Mouse (Mus musculus) forebrain, embryonic 13.5 days (tissue): ENCODE results near the gene Zdhhc8. TPM values are rescaled to one million over a fixed set of nuclear protein-coding genes. Genes with fewer than 3 reads are reported as not detected.

Source experiments
- ATAC-seq: fragments of 200-750 bp; cut with Nextera tagmentation; 2 replicates; pipeline ENCODE4 v1.8.0; 2017
- H3K27ac ChIP-seq: fragments of 300-500 bp; sonication (generic); 2 replicates; pipeline ENCODE4 v1.5.1; 2015; ENCODE audit warnings: inconsistent platforms, mild to moderate bottlenecking, moderate library complexity
- H3K27me3 ChIP-seq: fragments of 300-500 bp; sonication (generic); 2 replicates; pipeline ENCODE4 v1.6.1; 2015; ENCODE audit warnings: mild to moderate bottlenecking, inconsistent platforms
- H3K36me3 ChIP-seq: fragments of 300-500 bp; sonication (generic); 2 replicates; pipeline ENCODE4 v1.6.1; 2015; ENCODE audit warnings: mild to moderate bottlenecking, inconsistent platforms; ENCODE audit not compliant: poor library complexity, severe bottlenecking
- H3K4me1 ChIP-seq: fragments of 300-500 bp; sonication (generic); 2 replicates; pipeline ENCODE4 v1.6.1; 2015; ENCODE audit warnings: inconsistent platforms
- H3K4me2 ChIP-seq: fragments of 300-500 bp; sonication (generic); 2 replicates; pipeline ENCODE4 v1.6.1; 2015; ENCODE audit warnings: inconsistent platforms, mild to moderate bottlenecking, moderate library complexity
- H3K4me3 ChIP-seq: fragments of 300-500 bp; sonication (generic); 2 replicates; pipeline ENCODE4 v1.5.1; 2015; ENCODE audit warnings: mild to moderate bottlenecking, inconsistent platforms
- H3K9ac ChIP-seq: fragments of 300-500 bp; sonication (generic); 2 replicates; pipeline ENCODE4 v1.6.1; 2015; ENCODE audit warnings: mild to moderate bottlenecking, inconsistent platforms
- H3K9me3 ChIP-seq: fragments of 300-500 bp; sonication (generic); replicated peaks from 2 replicates; pipeline ENCODE4 v1.6.1; 2016; ENCODE audit warnings: inconsistent platforms
- WGBS: fragments of 180-500 bp; shearing (Covaris S2); methylation state at CpG from one replicate; pipeline ENCODE4 v1.1.7; 2015; 5-methylcytosine and 5-hydroxymethylcytosine counted together
- polyA plus RNA-seq: library from polyadenylated mRNA; unstranded; fragments of >200 nt; fragmentation: Nextera tagmentation; extraction: Ambion mirVana; gene quantifications from 2 replicates; pipeline ENCODE4 v1.2.1, GENCODE M21; 2015

Gene Zdhhc8
- polyA plus RNA-seq, 1 experiment from 2014 or later = 7.7 TPM

GRCm38 (mm10) chr16:18247521-18248399, 12.8 kb upstream of the Zdhhc8 start:
- WGBS = under 1% methylated on average over 33 of the region's 33 CpGs
- H3K27ac ChIP-seq = peak overlapping the region; percentile 89
- no peaks in the 10 kb centered on the region for H3K27me3 ChIP-seq
- H3K9ac ChIP-seq = peak overlapping the region; percentile 92
- peaks cover 48% of the 10 kb centered on the region for H3K4me1 ChIP-seq
- H3K9me3 ChIP-seq = no peaks in the 10 kb centered on the region
- ATAC-seq = no peak; the same call in 1 of the 2 replicates
- peaks cover 69% of the 10 kb centered on the region for H3K36me3 ChIP-seq
- H3K4me3 ChIP-seq = peak overlapping the region; percentile 97
- peak overlapping the region; percentile 98 for H3K4me2 ChIP-seq

GRCm38 (mm10) chr16:18241581-18241980, 6.6 kb upstream of the Zdhhc8 start:
- peaks cover 13% of the 10 kb centered on the region for H3K4me1 ChIP-seq
- H3K36me3 ChIP-seq = peaks cover 92% of the 10 kb centered on the region
- WGBS = 92% methylated on average over 10 of the region's 10 CpGs
- H3K9me3 ChIP-seq = no peaks in the 10 kb centered on the region
- H3K9ac ChIP-seq = no peak overlapping the region
- no peak overlapping the region for H3K27ac ChIP-seq
- no peak overlapping the region for H3K4me3 ChIP-seq
- no peak for ATAC-seq
- H3K27me3 ChIP-seq = no peaks in the 10 kb centered on the region
- H3K4me2 ChIP-seq = no peak overlapping the region

GRCm38 (mm10) chr16:18236676-18237501, 2.0 kb upstream of the Zdhhc8 start:
- H3K27me3 ChIP-seq = no peaks in the 10 kb centered on the region
- no peak overlapping the region for H3K27ac ChIP-seq
- 78% methylated on average over 7 of the region's 7 CpGs for WGBS
- peaks cover 45% of the 10 kb centered on the region for H3K36me3 ChIP-seq
- ATAC-seq = no peak
- no peak overlapping the region for H3K4me2 ChIP-seq
- H3K9ac ChIP-seq = no peak overlapping the region
- H3K4me3 ChIP-seq = no peak overlapping the region
- H3K4me1 ChIP-seq = peaks cover 27% of the 10 kb centered on the region
- no peaks in the 10 kb centered on the region for H3K9me3 ChIP-seq

GRCm38 (mm10) chr16:18235389-18236065, 591 bp upstream of the Zdhhc8 start:
- ATAC-seq = peak; percentile 79
- Histone ChIP-seq H3K27ac (peak overlapping the region; percentile 88), H3K36me3 (peaks cover 32% of the 10 kb centered on the region), H3K9me3 (no peaks in the 10 kb centered on the region), H3K9ac (peak overlapping the region; percentile 91), H3K4me1 (peaks cover 35% of the 10 kb centered on the region), H3K27me3 (no peaks in the 10 kb centered on the region), H3K4me2 (peak overlapping the region; percentile 92), H3K4me3 (peak overlapping the region; percentile 86)
- WGBS = 5% methylated on average over 19 of the region's 19 CpGs

GRCm38 (mm10) chr16:18233919-18234670, 841 bp downstream of the Zdhhc8 start:
- peaks cover 19% of the 10 kb centered on the region for H3K36me3 ChIP-seq
- no peaks in the 10 kb centered on the region for H3K9me3 ChIP-seq
- H3K4me1 ChIP-seq = peaks cover 48% of the 10 kb centered on the region
- peak overlapping the region; percentile 92 for H3K4me2 ChIP-seq
- H3K9ac ChIP-seq = peak overlapping the region; percentile 91
- 17% methylated on average over 13 of the region's 13 CpGs for WGBS
- peak; percentile 22 for ATAC-seq
- no peaks in the 10 kb centered on the region for H3K27me3 ChIP-seq
- peak overlapping the region; percentile 86 for H3K4me3 ChIP-seq
- peak overlapping the region; percentile 88; the same call in 1 of the 2 replicates for H3K27ac ChIP-seq

- Histone ChIP-seq H3K9me3 (no peaks in the 10 kb centered on the region), H3K4me2 (peak overlapping the region; percentile 92), H3K4me1 (peaks cover 48% of the 10 kb centered on the region), H3K36me3 (peaks cover 15% of the 10 kb centered on the region), H3K27ac (no peak overlapping the region), H3K9ac (peak overlapping the region; percentile 91), H3K4me3 (peak overlapping the region; percentile 86), H3K27me3 (no peaks in the 10 kb centered on the region)
- WGBS = 68% methylated on average over 1 of the region's 1 CpGs
- ATAC-seq = no peak
Observed at GRCm38 (mm10) chr16:18233451-18233850, 1.5 kb downstream of the Zdhhc8 start.

- 98% methylated on average over 4 of the region's 4 CpGs for WGBS
- H3K4me1 ChIP-seq = peaks cover 46% of the 10 kb centered on the region
- no peak for ATAC-seq
Observed at GRCm38 (mm10) chr16:18231451-18231850, 3.5 kb downstream of the Zdhhc8 start.

GRCm38 (mm10) chr16:18231047-18231446, 3.9 kb downstream of the Zdhhc8 start:
- Histone ChIP-seq H3K27ac (no peak overlapping the region), H3K4me2 (no peak overlapping the region), H3K9me3 (no peaks in the 10 kb centered on the region), H3K27me3 (no peaks in the 10 kb centered on the region), H3K9ac (no peak overlapping the region), H3K4me1 (peaks cover 42% of the 10 kb centered on the region), H3K36me3 (peaks cover 27% of the 10 kb centered on the region), H3K4me3 (no peak overlapping the region)
- 80% methylated on average over 3 of the region's 3 CpGs for WGBS
- ATAC-seq = no peak

More at GRCm38 (mm10) chr16:18231451-18231850, 3.5 kb downstream of the Zdhhc8 start:
- Histone ChIP-seq H3K9ac (no peak overlapping the region), H3K4me2 (no peak overlapping the region), H3K27me3 (no peaks in the 10 kb centered on the region), H3K9me3 (no peaks in the 10 kb centered on the region), H3K27ac (no peak overlapping the region), H3K4me3 (no peak overlapping the region), H3K36me3 (peaks cover 23% of the 10 kb centered on the region)

GRCm38 (mm10) chr16:18230617-18231016, 4.3 kb downstream of the Zdhhc8 start:
- no peaks in the 10 kb centered on the region for H3K9me3 ChIP-seq
- no peaks in the 10 kb centered on the region for H3K27me3 ChIP-seq
- H3K4me3 ChIP-seq = no peak overlapping the region
- 90% methylated on average over 6 of the region's 6 CpGs for WGBS
- no peak overlapping the region for H3K27ac ChIP-seq
- no peak overlapping the region for H3K4me2 ChIP-seq
- no peak for ATAC-seq
- peaks cover 31% of the 10 kb centered on the region for H3K36me3 ChIP-seq
- peak overlapping the region; percentile 21; the same call in 1 of the 2 replicates for H3K9ac ChIP-seq
- peaks cover 37% of the 10 kb centered on the region for H3K4me1 ChIP-seq

- H3K27me3 ChIP-seq = no peaks in the 10 kb centered on the region
- peaks cover 41% of the 10 kb centered on the region for H3K36me3 ChIP-seq
- ATAC-seq = no peak
- no peak overlapping the region for H3K27ac ChIP-seq
- H3K9me3 ChIP-seq = no peaks in the 10 kb centered on the region
- H3K4me3 ChIP-seq = no peak overlapping the region
- 59% methylated on average over 11 of the region's 11 CpGs for WGBS
- H3K4me1 ChIP-seq = peaks cover 35% of the 10 kb centered on the region
- H3K9ac ChIP-seq = peak overlapping the region; percentile 21; the same call in 1 of the 2 replicates
- H3K4me2 ChIP-seq = no peak overlapping the region
Observed at GRCm38 (mm10) chr16:18229622-18230021, 5.3 kb downstream of the Zdhhc8 start.

GRCm38 (mm10) chr16:18228856-18229255, 6.1 kb downstream of the Zdhhc8 start:
- Histone ChIP-seq H3K4me1 (peaks cover 30% of the 10 kb centered on the region), H3K4me2 (no peak overlapping the region), H3K9me3 (no peaks in the 10 kb centered on the region), H3K27ac (no peak overlapping the region), H3K4me3 (no peak overlapping the region), H3K27me3 (no peaks in the 10 kb centered on the region), H3K9ac (no peak overlapping the region), H3K36me3 (peaks cover 49% of the 10 kb centered on the region)
- ATAC-seq = no peak
- 94% methylated on average over 4 of the region's 4 CpGs for WGBS
